Mouse (Mus musculus): ENCODE measurements around the gene Zcchc2. TPM values are rescaled to one million over a fixed set of nuclear protein-coding genes. Genes with fewer than 3 reads are reported as not detected.

Gene Zcchc2
- polyA plus RNA-seq, 1 experiment = 0.05 TPM

- Histone ChIP-seq H3K27me3 (ENCODE audit: control insufficient read depth) (no peaks in the 10 kb centered on the region), H3K4me3 (replicated peaks) (peak overlapping the region; percentile 82), H3K9me3 (ENCODE audit: control insufficient read depth, low read length) (no peaks in the 10 kb centered on the region), H3K36me3 (ENCODE audit: control insufficient read depth) (peaks cover 5% of the 10 kb centered on the region; the same call in 1 of the 2 replicates), H3K4me1 (ENCODE audit: control insufficient read depth) (peaks cover 71% of the 10 kb centered on the region)
- TF ChIP-seq GATA1 (IDR thresholded peaks at IDR 0.05; ENCODE audit: low read length) (no peak), TAL1 (IDR thresholded peaks at IDR 0.05; ENCODE audit: low read length) (no peak)
These were observed 3.5 kb downstream of the Zcchc2 start for GRCm38 (mm10) chr1:105993601-105994209.

DNA sequence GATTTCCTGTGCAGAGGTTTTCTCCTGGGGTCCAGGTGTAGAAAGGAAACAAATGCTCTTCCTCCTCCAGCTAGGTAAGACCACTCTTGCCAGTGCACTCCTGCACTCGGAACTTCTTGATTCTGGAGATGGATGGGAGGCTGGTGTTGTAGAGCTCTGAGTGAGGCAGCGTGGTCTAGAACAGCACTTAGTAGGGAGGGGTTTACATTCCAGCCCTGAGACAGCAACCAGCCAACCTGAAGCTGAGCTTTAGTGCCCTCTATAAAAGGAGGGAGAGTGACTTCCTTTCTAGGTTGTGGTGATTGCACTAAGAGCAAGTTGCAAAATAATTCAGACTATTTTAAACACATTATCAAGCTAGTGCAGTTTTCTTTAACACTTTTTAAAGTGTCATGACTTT, 5.8 kb downstream of the Zcchc2 start:
- peaks cover 57% of the 10 kb centered on the region for H3K4me1 ChIP-seq (ENCODE audit: control insufficient read depth)
- no peak for TF ChIP-seq GATA1 (IDR thresholded peaks at IDR 0.05; ENCODE audit: low read length)
- TF ChIP-seq TAL1 (IDR thresholded peaks at IDR 0.05; ENCODE audit: low read length) = no peak
- no peaks in the 10 kb centered on the region for H3K27me3 ChIP-seq (ENCODE audit: control insufficient read depth)
- H3K36me3 ChIP-seq (ENCODE audit: control insufficient read depth) = peaks cover 7% of the 10 kb centered on the region
- no peaks in the 10 kb centered on the region for H3K9me3 ChIP-seq (ENCODE audit: control insufficient read depth, low read length)
- H3K4me3 ChIP-seq (replicated peaks) = no peak overlapping the region

GRCm38 (mm10) chr1:105997282-105997681, 7.1 kb downstream of the Zcchc2 start:
- H3K9me3 ChIP-seq (ENCODE audit: control insufficient read depth, low read length) = no peaks in the 10 kb centered on the region
- no peak overlapping the region for H3K4me3 ChIP-seq (replicated peaks)
- peaks cover 44% of the 10 kb centered on the region for H3K4me1 ChIP-seq (ENCODE audit: control insufficient read depth)
- TF ChIP-seq GATA1 (IDR thresholded peaks at IDR 0.05; ENCODE audit: low read length) = no peak
- no peak for TF ChIP-seq TAL1 (IDR thresholded peaks at IDR 0.05; ENCODE audit: low read length)
- no peaks in the 10 kb centered on the region for H3K27me3 ChIP-seq (ENCODE audit: control insufficient read depth)
- peaks cover 11% of the 10 kb centered on the region for H3K36me3 ChIP-seq (ENCODE audit: control insufficient read depth)

DNA sequence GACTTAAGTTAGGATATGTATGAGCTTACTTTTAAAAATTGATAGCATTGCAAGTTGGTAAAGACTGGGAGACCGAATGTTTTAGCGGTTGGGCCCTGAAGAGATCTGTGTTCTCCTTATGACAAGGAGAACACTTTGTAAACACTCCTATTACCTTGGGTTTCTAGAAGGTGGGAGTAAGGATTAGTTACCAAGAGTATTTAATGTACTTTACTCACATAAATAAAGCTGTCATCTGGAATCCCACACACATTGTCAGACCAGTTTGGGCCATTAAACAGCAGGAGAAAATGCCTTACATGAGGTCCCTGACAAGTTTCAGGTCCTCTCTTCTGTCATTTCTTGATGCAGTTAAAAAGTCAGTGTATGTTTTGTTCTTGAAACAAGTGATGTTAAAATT, 9.6 kb downstream of the Zcchc2 start:
- Histone ChIP-seq H3K9me3 (ENCODE audit: control insufficient read depth, low read length) (no peaks in the 10 kb centered on the region), H3K27me3 (ENCODE audit: control insufficient read depth) (no peaks in the 10 kb centered on the region), H3K36me3 (ENCODE audit: control insufficient read depth) (peaks cover 32% of the 10 kb centered on the region), H3K4me1 (ENCODE audit: control insufficient read depth) (peaks cover 19% of the 10 kb centered on the region), H3K4me3 (replicated peaks) (no peak overlapping the region)
- no peak for TF ChIP-seq GATA1 (IDR thresholded peaks at IDR 0.05; ENCODE audit: low read length)
- TF ChIP-seq TAL1 (IDR thresholded peaks at IDR 0.05; ENCODE audit: low read length) = no peak

DNA sequence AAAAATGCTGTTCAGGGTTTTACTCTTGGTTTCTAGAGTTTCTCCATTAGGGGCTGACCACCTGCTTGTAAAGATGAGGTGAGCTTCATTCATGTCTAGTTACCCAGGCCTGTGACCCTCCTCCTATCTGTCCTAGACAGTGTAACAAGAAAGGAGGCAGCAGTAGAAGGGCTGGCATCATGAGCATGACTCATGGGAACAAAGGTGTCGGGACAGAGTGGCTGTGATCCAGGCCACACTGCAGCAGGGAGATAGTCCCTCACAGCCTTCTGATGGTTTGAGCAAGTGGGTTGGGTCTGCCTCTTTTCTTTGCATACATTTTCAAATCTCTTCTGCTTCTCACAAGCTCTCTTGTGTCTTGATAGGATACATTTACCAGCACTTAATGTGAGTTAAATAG, 17.4 kb downstream of the Zcchc2 start:
- H3K4me1 ChIP-seq (ENCODE audit: control insufficient read depth) = no peaks in the 10 kb centered on the region
- H3K36me3 ChIP-seq (ENCODE audit: control insufficient read depth) = peaks cover 70% of the 10 kb centered on the region
- no peaks in the 10 kb centered on the region for H3K27me3 ChIP-seq (ENCODE audit: control insufficient read depth)
- TF ChIP-seq GATA1 (IDR thresholded peaks at IDR 0.05; ENCODE audit: low read length) (no peak), TAL1 (IDR thresholded peaks at IDR 0.05; ENCODE audit: low read length) (no peak)
- H3K9me3 ChIP-seq (ENCODE audit: control insufficient read depth, low read length) = no peaks in the 10 kb centered on the region
- H3K4me3 ChIP-seq (replicated peaks) = no peak overlapping the region

DNA sequence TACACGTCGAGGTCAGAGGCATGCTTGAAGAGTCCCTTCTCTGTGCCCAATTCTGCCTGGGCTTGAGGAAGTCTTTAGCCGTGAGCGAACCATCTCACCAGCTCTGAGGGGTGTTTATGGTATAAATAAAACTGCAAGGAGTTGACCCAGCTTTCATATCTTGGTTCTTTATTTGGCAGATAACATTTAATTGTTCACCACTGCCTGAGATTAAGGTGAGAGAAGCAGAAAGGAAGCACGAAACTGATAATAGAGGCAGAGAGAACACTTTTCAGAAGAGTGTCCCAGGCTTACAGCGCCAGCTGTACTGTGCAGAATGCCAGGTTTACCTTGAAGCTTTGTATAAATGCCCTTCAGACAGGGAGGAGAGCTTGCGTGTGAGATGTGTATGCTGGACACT, 20.9 kb downstream of the Zcchc2 start:
- no peaks in the 10 kb centered on the region for H3K27me3 ChIP-seq (ENCODE audit: control insufficient read depth)
- H3K9me3 ChIP-seq (ENCODE audit: control insufficient read depth, low read length) = no peaks in the 10 kb centered on the region
- H3K36me3 ChIP-seq (ENCODE audit: control insufficient read depth) = peaks cover 69% of the 10 kb centered on the region
- no peak overlapping the region for H3K4me3 ChIP-seq (replicated peaks)
- no peak for TF ChIP-seq TAL1 (IDR thresholded peaks at IDR 0.05; ENCODE audit: low read length)
- no peak for TF ChIP-seq GATA1 (IDR thresholded peaks at IDR 0.05; ENCODE audit: low read length)
- H3K4me1 ChIP-seq (ENCODE audit: control insufficient read depth) = no peaks in the 10 kb centered on the region

DNA sequence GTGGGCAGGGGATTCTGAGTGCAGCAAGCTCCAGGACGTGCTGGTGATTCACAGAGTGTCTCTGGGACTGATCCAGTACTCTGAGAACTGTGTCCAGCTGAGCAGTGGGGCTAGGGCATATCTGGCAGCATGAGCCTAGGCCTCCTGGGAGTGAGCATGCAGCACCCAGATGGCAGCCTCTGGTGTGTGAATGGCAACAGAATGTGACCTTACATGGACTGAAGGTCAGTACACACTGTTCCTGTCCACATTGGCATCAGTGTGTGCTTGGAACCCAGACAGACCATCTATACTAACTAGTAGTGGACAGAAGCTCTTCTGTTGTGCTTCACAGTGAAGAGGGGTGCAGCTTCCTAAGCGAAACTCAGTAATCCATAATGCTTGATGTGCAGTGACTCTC, 23.6 kb downstream of the Zcchc2 start:
- H3K4me3 ChIP-seq (replicated peaks) = no peak overlapping the region
- H3K9me3 ChIP-seq (ENCODE audit: control insufficient read depth, low read length) = no peaks in the 10 kb centered on the region
- no peaks in the 10 kb centered on the region for H3K4me1 ChIP-seq (ENCODE audit: control insufficient read depth)
- no peaks in the 10 kb centered on the region for H3K27me3 ChIP-seq (ENCODE audit: control insufficient read depth)
- TF ChIP-seq GATA1 (IDR thresholded peaks at IDR 0.05; ENCODE audit: low read length) (no peak), TAL1 (IDR thresholded peaks at IDR 0.05; ENCODE audit: low read length) (no peak)
- H3K36me3 ChIP-seq (ENCODE audit: control insufficient read depth) = peaks cover 72% of the 10 kb centered on the region

GRCm38 (mm10) chr1:106016262-106016661, 26.1 kb downstream of the Zcchc2 start:
- TF ChIP-seq GATA1 (IDR thresholded peaks at IDR 0.05; ENCODE audit: low read length) = no peak
- no peak for TF ChIP-seq TAL1 (IDR thresholded peaks at IDR 0.05; ENCODE audit: low read length)
- no peaks in the 10 kb centered on the region for H3K9me3 ChIP-seq (ENCODE audit: control insufficient read depth, low read length)
- H3K27me3 ChIP-seq (ENCODE audit: control insufficient read depth) = no peaks in the 10 kb centered on the region
- H3K36me3 ChIP-seq (ENCODE audit: control insufficient read depth) = peaks cover 78% of the 10 kb centered on the region
- H3K4me1 ChIP-seq (ENCODE audit: control insufficient read depth) = no peaks in the 10 kb centered on the region
- H3K4me3 ChIP-seq (replicated peaks) = no peak overlapping the region

GRCm38 (mm10) chr1:106019854-106020253, 29.6 kb downstream of the Zcchc2 start:
- TF ChIP-seq TAL1 (IDR thresholded peaks at IDR 0.05; ENCODE audit: low read length) = no peak
- TF ChIP-seq GATA1 (IDR thresholded peaks at IDR 0.05; ENCODE audit: low read length) = no peak
- peaks cover 79% of the 10 kb centered on the region for H3K36me3 ChIP-seq (ENCODE audit: control insufficient read depth)

DNA sequence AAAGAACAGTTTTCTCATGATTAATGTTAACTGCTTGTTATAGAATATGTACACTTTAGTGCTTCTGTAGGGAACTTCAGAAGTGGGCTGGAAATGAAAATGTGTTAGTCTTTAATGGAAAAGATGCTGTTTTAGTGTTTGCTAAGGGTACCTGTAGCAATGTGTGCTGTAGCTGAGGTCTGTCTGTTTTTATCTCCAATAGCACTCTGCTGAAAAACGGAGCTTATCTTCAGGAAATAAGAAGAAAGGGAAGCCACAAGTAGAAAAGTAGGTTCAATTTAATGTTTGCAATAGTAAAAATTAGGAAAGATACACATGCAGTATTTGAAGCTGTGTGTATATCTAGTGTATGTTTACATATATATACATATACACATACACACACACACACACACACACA, 32.8 kb downstream of the Zcchc2 start:
- H3K27me3 ChIP-seq (ENCODE audit: control insufficient read depth) = no peaks in the 10 kb centered on the region
- H3K4me1 ChIP-seq (ENCODE audit: control insufficient read depth) = peaks cover 3% of the 10 kb centered on the region; the same call in 1 of the 2 replicates
- peaks cover 75% of the 10 kb centered on the region for H3K36me3 ChIP-seq (ENCODE audit: control insufficient read depth)
- no peak overlapping the region for H3K4me3 ChIP-seq (replicated peaks)
- H3K9me3 ChIP-seq (ENCODE audit: control insufficient read depth, low read length) = no peaks in the 10 kb centered on the region
- TF ChIP-seq TAL1 (IDR thresholded peaks at IDR 0.05; ENCODE audit: low read length) = no peak
- no peak for TF ChIP-seq GATA1 (IDR thresholded peaks at IDR 0.05; ENCODE audit: low read length)

More at GRCm38 (mm10) chr1:106019854-106020253, 29.6 kb downstream of the Zcchc2 start:
- Histone ChIP-seq H3K4me3 (replicated peaks) (no peak overlapping the region), H3K4me1 (ENCODE audit: control insufficient read depth) (peaks cover 3% of the 10 kb centered on the region; the same call in 1 of the 2 replicates), H3K9me3 (ENCODE audit: control insufficient read depth, low read length) (no peaks in the 10 kb centered on the region), H3K27me3 (ENCODE audit: control insufficient read depth) (no peaks in the 10 kb centered on the region)

All from erythroblast, embryonic 14.5 days (primary cell).